Mouse (Mus musculus) heart, embryonic 14.5 days (tissue): ENCODE measurements around the gene Grik2. TPM values are rescaled to one million over a fixed set of nuclear protein-coding genes. Genes with fewer than 3 reads are reported as not detected.

Experiments used
- ATAC-seq: fragments of 200-750 bp; cut with Nextera tagmentation; 2 replicates; pipeline ENCODE4 v1.8.0; 2017; ENCODE audit warnings: low read depth, moderate TSS enrichment; ENCODE audit not compliant: insufficient number of reproducible peaks, insufficient read depth, low FRiP score
- H3K27ac ChIP-seq, 2 experiments: fragments of 200-500 bp in 1 of 2; fragments of 300-500 bp in 1 of 2; sonication (generic) in 1 of 2; replicated peaks in 1 of 2; 2 replicates each; pipeline ENCODE4 v1.5.1; 2012 to 2014; ENCODE audit warnings: low read depth in 2 of 2, low read length in 2 of 2, control low read depth in 1 of 2, mild to moderate bottlenecking in 1 of 2, mixed read lengths in 1 of 2; ENCODE audit not compliant: control insufficient read depth in 1 of 2, insufficient read depth in 1 of 2
- H3K27me3 ChIP-seq: fragments of 300-500 bp; sonication (generic); 2 replicates; pipeline ENCODE4 v1.6.1; 2014; ENCODE audit warnings: mild to moderate bottlenecking, low read length, control low read depth; ENCODE audit not compliant: control insufficient read depth, insufficient read depth
- H3K36me3 ChIP-seq: fragments of 300-500 bp; sonication (generic); 2 replicates; pipeline ENCODE4 v1.6.1; 2014; ENCODE audit warnings: mild to moderate bottlenecking, control low read depth, low read length, mixed read lengths; ENCODE audit not compliant: control insufficient read depth, insufficient read depth
- H3K4me1 ChIP-seq, 2 experiments: fragments of 200-500 bp in 1 of 2; fragments of 300-500 bp in 1 of 2; sonication (generic) in 1 of 2; 2 replicates each; pipeline ENCODE4 v1.6.1; 2012 to 2014; ENCODE audit warnings: low read length in 2 of 2, control low read depth in 1 of 2, mixed read lengths in 1 of 2; ENCODE audit not compliant: control insufficient read depth in 2 of 2, insufficient read depth in 2 of 2
- H3K4me2 ChIP-seq: fragments of 300-500 bp; sonication (generic); 2 replicates; pipeline ENCODE4 v1.6.1; 2014; ENCODE audit warnings: mild to moderate bottlenecking, low read length
- H3K4me3 ChIP-seq, 2 experiments: fragments of 200-500 bp in 1 of 2; fragments of 300-500 bp in 1 of 2; sonication (generic) in 1 of 2; 2 replicates each; pipeline ENCODE4 v1.5.1; 2012 to 2014; ENCODE audit warnings: low read length in 2 of 2, mild to moderate bottlenecking in 2 of 2, control low read depth in 1 of 2, low read depth in 1 of 2, moderate library complexity in 1 of 2; ENCODE audit not compliant: control insufficient read depth in 1 of 2, insufficient read depth in 1 of 2
- H3K9ac ChIP-seq: fragments of 300-500 bp; sonication (generic); 2 replicates; pipeline ENCODE4 v1.6.1; 2014; ENCODE audit warnings: mild to moderate bottlenecking, low read length
- H3K9me3 ChIP-seq: fragments of 300-500 bp; sonication (generic); 2 replicates; pipeline ENCODE4 v1.6.1; 2016; ENCODE audit warnings: low read length, control low read depth; ENCODE audit not compliant: control insufficient read depth
- WGBS: fragments of 180-500 bp; shearing (Covaris S2); extraction: QIAGEN DNeasy Blood & Tissue Kit; methylation state at CpG from one replicate; pipeline ENCODE4 v1.1.7; 2014; 5-methylcytosine and 5-hydroxymethylcytosine counted together
- polyA plus RNA-seq: library from polyadenylated mRNA; unstranded; fragments of >200 nt; fragmentation: Nextera tagmentation; extraction: Ambion mirVana; gene quantifications from 2 replicates; pipeline ENCODE4 v1.2.1, GENCODE M21; 2014

Grik2 gene
- polyA plus RNA-seq, 1 experiment from 2014 or later, result 1.9 TPM

DNA sequence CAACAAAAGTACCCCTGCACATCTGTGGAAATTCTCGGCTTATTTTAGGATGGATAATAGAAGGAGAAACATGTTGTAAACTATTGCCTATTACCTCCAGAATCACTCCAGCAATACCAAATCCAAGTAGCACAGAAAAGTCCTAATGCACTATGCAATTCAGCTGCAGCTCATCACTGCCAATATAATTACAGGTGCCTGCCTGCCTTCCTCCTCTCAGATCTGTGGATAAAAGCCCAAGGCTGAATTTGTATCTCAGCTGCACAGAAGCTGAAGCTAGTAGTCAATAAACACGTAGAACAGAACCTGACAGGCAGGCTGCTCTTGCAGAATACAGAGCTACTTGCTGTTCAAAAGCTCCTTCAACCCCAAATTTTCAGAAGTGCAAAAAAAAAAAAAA, 21.0 kb downstream of the Grik2 start:
- Histone ChIP-seq H3K9ac (no peak overlapping the region), H3K9me3 (no peaks in the 10 kb centered on the region), H3K4me2 (no peak overlapping the region), H3K27me3 (no peaks in the 10 kb centered on the region), H3K36me3 (no peaks in the 10 kb centered on the region), H3K4me3 (no peak overlapping the region), H3K27ac (no peak overlapping the region), H3K4me1 (no peaks in the 10 kb centered on the region)
- ATAC-seq, result no peak
- WGBS, result 67% methylated on average over 2 of the region's 2 CpGs

DNA sequence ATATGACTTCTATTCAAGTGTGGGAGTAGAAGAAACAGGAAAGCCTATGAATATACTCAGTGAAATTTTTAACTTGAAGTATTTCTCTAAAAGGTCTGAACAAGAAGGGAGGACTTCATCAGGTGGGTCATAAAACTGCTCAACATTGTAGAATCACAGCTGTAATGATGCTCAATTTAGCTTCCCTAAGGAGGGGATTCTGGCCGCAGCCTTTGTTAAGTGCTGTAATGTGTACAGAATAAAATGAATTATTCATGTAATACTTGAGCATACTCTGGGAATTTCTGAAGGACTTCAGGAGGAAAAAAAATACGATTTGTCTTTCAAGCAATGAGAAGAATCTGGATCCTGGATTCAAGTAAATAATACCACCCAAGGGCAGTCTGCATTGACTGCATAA, 26.0 kb downstream of the Grik2 start:
- Histone ChIP-seq H3K4me1 (no peaks in the 10 kb centered on the region), H3K4me2 (no peak overlapping the region), H3K9me3 (no peaks in the 10 kb centered on the region), H3K9ac (no peak overlapping the region), H3K4me3 (no peak overlapping the region), H3K36me3 (no peaks in the 10 kb centered on the region), H3K27ac (no peak overlapping the region), H3K27me3 (no peaks in the 10 kb centered on the region)
- ATAC-seq, result no peak
- 66% methylated on average over 2 of the region's 2 CpGs for WGBS

DNA sequence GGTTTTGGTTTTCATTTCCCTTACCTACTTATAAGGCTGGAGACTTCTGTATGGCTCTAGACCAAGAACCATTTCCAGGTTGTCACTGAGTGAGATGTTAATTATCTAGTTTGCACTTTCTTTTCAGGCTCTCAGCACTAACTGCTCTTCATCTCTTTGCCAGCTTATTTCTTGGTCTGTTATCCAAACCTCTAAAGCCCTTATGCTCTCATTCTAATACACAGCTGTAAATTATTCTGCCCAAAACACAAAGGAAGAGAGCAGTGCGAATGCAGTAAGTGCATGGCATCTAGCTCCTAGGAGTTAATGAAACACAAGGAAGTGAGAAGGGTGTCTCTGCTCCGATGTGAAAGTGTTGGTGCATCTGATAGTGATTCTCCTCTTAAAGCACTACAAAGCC, 36.8 kb downstream of the Grik2 start:
- 70% methylated on average over 2 of the region's 2 CpGs for whole genome bisulfite sequencing
- H3K9me3 ChIP-seq, result no peaks in the 10 kb centered on the region
- H3K9ac ChIP-seq, result no peak overlapping the region
- no peaks in the 10 kb centered on the region for H3K4me1 ChIP-seq
- H3K4me3 ChIP-seq, result no peak overlapping the region
- no peaks in the 10 kb centered on the region for H3K27me3 ChIP-seq
- H3K4me2 ChIP-seq, result no peak overlapping the region
- no peaks in the 10 kb centered on the region for H3K36me3 ChIP-seq
- no peak for ATAC-seq
- no peak overlapping the region for H3K27ac ChIP-seq

DNA sequence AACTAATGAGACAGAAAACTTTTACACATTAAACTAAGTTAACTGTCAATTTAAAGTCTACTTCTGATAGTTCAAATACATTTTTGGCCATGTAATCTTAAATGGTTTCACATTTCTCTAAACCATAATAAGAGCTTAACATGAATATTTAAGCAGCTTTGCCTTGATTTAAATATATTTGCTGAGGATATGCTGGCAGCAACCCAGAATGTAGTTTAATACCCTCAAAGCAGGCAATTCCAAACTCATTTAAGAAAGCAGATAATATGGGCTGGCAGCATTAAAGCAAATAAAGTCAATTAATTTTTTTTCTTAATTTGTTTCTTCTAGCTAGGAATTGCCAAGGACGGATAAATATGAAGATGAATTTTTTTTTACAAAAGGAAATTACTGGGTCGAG, 56.7 kb downstream of the Grik2 start:
- no peaks in the 10 kb centered on the region for H3K27me3 ChIP-seq
- WGBS, result 73% methylated on average over 2 of the region's 2 CpGs
- no peak overlapping the region for H3K9ac ChIP-seq
- no peak overlapping the region for H3K4me3 ChIP-seq
- ATAC-seq, result no peak
- H3K4me2 ChIP-seq, result no peak overlapping the region
- H3K36me3 ChIP-seq, result no peaks in the 10 kb centered on the region
- H3K27ac ChIP-seq, result no peak overlapping the region
- no peaks in the 10 kb centered on the region for H3K4me1 ChIP-seq
- H3K9me3 ChIP-seq, result no peaks in the 10 kb centered on the region

DNA sequence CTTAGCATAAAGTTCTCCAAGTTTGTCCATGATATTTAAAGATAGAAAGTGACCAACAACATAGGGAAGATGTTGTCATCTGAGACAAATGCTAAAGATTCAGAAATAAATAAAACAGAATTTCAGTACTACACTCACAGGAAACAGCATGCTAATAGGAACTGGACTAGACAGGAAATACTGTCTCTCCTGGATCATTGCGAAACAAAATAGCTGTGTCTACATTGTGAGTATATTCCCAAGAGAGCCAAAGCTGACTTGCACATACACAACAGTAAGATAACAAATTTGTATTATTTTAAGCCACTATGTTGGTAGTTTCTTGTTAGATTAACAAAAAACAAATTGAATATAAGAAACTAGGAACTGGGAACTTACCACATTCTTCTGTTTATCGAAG, 64.9 kb downstream of the Grik2 start:
- H3K4me1 ChIP-seq, result no peaks in the 10 kb centered on the region
- no peaks in the 10 kb centered on the region for H3K36me3 ChIP-seq
- no peak overlapping the region for H3K27ac ChIP-seq
- no peaks in the 10 kb centered on the region for H3K9me3 ChIP-seq
- no peak overlapping the region for H3K4me3 ChIP-seq
- no peaks in the 10 kb centered on the region for H3K27me3 ChIP-seq
- WGBS, result 68% methylated on average over 2 of the region's 2 CpGs
- ATAC-seq, result no peak
- no peak overlapping the region for H3K9ac ChIP-seq
- no peak overlapping the region for H3K4me2 ChIP-seq

DNA sequence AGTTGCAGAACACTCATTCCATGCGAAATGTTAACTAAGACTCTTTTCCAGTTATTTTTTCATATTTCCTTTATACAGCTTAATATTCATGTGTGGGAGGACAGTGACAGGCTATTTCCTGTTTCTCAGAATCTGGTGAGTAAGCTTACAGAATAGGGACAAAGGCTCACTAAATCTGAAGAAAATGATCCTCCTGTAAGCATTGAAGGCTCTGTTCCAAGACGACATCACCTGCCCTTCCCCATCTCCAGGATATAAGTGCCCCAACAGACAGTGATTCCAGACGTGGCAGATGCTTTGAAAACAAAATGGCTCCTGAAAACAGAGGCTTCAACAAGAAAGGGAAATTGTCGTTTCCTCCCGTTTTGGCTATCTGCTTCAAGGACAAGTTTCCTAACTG, 71.7 kb downstream of the Grik2 start:
- ATAC-seq, result no peak
- 56% methylated on average over 5 of the region's 5 CpGs for WGBS

DNA sequence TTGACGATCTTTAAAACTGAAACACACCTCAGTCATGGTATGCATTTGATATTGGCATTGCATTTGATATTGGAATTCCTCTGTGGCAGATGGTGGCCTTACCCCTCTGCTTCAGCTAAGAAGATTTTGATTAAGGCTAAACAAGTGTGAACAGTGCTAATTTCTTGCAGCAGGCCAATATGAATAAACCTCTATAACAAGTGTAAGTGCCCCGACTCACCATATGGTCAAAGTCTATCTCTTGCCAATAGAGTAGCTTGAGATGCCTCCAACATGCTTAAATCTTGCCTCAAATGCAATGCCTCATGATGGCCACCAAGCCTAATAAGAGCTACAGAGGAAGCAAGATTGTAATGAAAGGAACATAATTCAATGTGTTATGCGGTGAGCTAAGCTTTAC, 78.8 kb downstream of the Grik2 start:
- H3K4me2 ChIP-seq, result no peak overlapping the region
- H3K36me3 ChIP-seq, result no peaks in the 10 kb centered on the region
- no peak for ATAC-seq
- 88% methylated on average over 3 of the region's 3 CpGs for WGBS
- no peak overlapping the region for H3K4me3 ChIP-seq
- no peaks in the 10 kb centered on the region for H3K9me3 ChIP-seq
- no peaks in the 10 kb centered on the region for H3K4me1 ChIP-seq
- H3K27ac ChIP-seq, result no peak overlapping the region
- H3K27me3 ChIP-seq, result no peaks in the 10 kb centered on the region
- no peak overlapping the region for H3K9ac ChIP-seq

More for the DNA sequence above, 71.7 kb downstream of the Grik2 start:
- no peaks in the 10 kb centered on the region for H3K36me3 ChIP-seq
- no peak overlapping the region for H3K4me3 ChIP-seq
- no peak overlapping the region for H3K4me2 ChIP-seq
- no peaks in the 10 kb centered on the region for H3K9me3 ChIP-seq
- H3K9ac ChIP-seq, result no peak overlapping the region
- H3K27me3 ChIP-seq, result no peaks in the 10 kb centered on the region
- H3K27ac ChIP-seq, result no peak overlapping the region
- H3K4me1 ChIP-seq, result no peaks in the 10 kb centered on the region

DNA sequence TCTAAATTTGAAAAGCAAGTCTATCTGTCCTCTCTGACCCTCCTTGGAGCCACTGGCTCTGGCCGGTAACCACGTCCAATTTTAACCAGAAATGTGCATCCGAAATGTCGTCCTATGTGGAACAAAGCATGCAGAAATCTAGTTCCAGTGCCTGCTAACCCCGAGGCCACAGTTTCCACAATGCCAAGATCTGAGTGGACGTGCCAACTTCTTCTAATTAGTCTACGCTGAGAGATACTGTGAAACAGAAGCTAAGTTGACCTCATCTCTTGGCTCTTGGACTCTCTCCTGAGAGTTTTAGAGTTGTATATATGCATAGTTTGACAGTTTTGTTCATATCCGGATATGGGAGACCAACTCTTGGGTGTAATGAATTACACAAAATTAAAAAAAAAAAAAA, 84.1 kb downstream of the Grik2 start:
- Histone ChIP-seq H3K36me3 (no peaks in the 10 kb centered on the region), H3K27ac (no peak overlapping the region), H3K9me3 (no peaks in the 10 kb centered on the region), H3K4me1 (no peaks in the 10 kb centered on the region), H3K27me3 (no peaks in the 10 kb centered on the region), H3K4me2 (no peak overlapping the region), H3K4me3 (no peak overlapping the region), H3K9ac (no peak overlapping the region)
- 87% methylated on average over 8 of the region's 8 CpGs for WGBS
- ATAC-seq, result no peak
